Mouse (Mus musculus) hematopoietic stem cell, adult 5-6 weeks (primary cell): ENCODE data around the gene Slc2a5. TPM values are rescaled to one million over a fixed set of nuclear protein-coding genes. Genes with fewer than 3 reads are reported as not detected.
A peak's percentile ranks its signal among the peaks of the same experiment; 100 is the strongest.

Experiments used
- ATAC-seq, 2 experiments: fragments of 125-278 bp in 1 of 2; replicated peaks in 1 of 2; 2 replicates each; pipeline ENCODE4 v1.8.0; 2016 to 2017; ENCODE audit warnings: inconsistent platforms in 2 of 2, mild to moderate bottlenecking in 2 of 2, moderate number of reproducible peaks in 2 of 2, low read depth in 1 of 2, moderate TSS enrichment in 1 of 2; ENCODE audit not compliant: low FRiP score in 2 of 2, poor library complexity in 2 of 2, severe bottlenecking in 2 of 2, insufficient read depth in 1 of 2, low TSS enrichment in 1 of 2
- total RNA-seq: library from RNA; stranded (forward); fragments of 172-1452, 232-1000 nt; gene quantifications from 2 replicates; pipeline ENCODE4 v1.2.3, GENCODE M21; 2017

The Slc2a5 gene
- total RNA-seq, 1 experiment from 2014 or later, result not detected

GRCm38 (mm10) chr4:150164875-150165274 is 45.8 kb downstream of the Slc2a5 start:
- no peak for ATAC-seq

- no peak for ATAC-seq
Observed at GRCm38 (mm10) chr4:150168406-150168805, 49.3 kb downstream of the Slc2a5 start.

- no peak for ATAC-seq
Observed at GRCm38 (mm10) chr4:150172107-150172506, 53.0 kb downstream of the Slc2a5 start.

- ATAC-seq, result peak; percentile 43 to 67; a peak in 3 of 4 replicates
Observed at GRCm38 (mm10) chr4:150173281-150173680, 54.2 kb downstream of the Slc2a5 start.

- no peak for ATAC-seq
Observed at GRCm38 (mm10) chr4:150174027-150174426, 54.9 kb downstream of the Slc2a5 start.

GRCm38 (mm10) chr4:150176535-150176934 is 57.5 kb downstream of the Slc2a5 start:
- peak; percentile 74 to 92; a peak in 3 of 4 replicates for ATAC-seq

GRCm38 (mm10) chr4:150177122-150177521 is 58.0 kb downstream of the Slc2a5 start:
- no peak for ATAC-seq

- no peak for ATAC-seq
Observed at GRCm38 (mm10) chr4:150178131-150178530, 59.0 kb downstream of the Slc2a5 start.

- ATAC-seq, result no peak
Observed at GRCm38 (mm10) chr4:150181304-150181703, 62.2 kb downstream of the Slc2a5 start.

GRCm38 (mm10) chr4:150188236-150188635 is 69.2 kb downstream of the Slc2a5 start:
- ATAC-seq, result no peak

- no peak for ATAC-seq
Observed at GRCm38 (mm10) chr4:150192199-150192598, 73.1 kb downstream of the Slc2a5 start.

Other genes starting within 250 kb of the Slc2a5 start
- 0.30 TPM in 1 of 2 replicates, not detected in the other for gene Spsb1, start 164.2 kb upstream of the Slc2a5 start, total RNA-seq
- 22.7 and 26.6 TPM in 2 replicates for gene H6pd, start 110.3 kb upstream of the Slc2a5 start, total RNA-seq
- gene Gpr157, start 31.9 kb upstream of the Slc2a5 start, total RNA-seq, result 4.0 and 5.7 TPM in 2 replicates
- not detected in 2 replicates for gene Slc2a7, start 29.7 kb downstream of the Slc2a5 start, total RNA-seq
- gene Car6, start 82.0 kb downstream of the Slc2a5 start, total RNA-seq, result not detected in 2 replicates
- 133 and 179 TPM in 2 replicates for gene Eno1, start 117.4 kb downstream of the Slc2a5 start, total RNA-seq
- gene Rere, start 162.4 kb downstream of the Slc2a5 start, total RNA-seq, result 50.0 and 82.0 TPM in 2 replicates